ENCODE assay signal across 10 mouse cellular contexts in genomic region chrX:169883536-169884272, GRCm38 (mm10).
DNase-seq lines count a peak whose midpoint lies in the region; ATAC-seq and TF ChIP-seq lines count a peak whose summit lies in the region.
"Had no signal": no experiment of that assay in that cellular context is flagged by ENCODE, and none has a peak within 500 bp of the region (broad histone marks: within the 10 kb centered on the region; RNA-seq: fewer than 3 reads in every experiment).

No protein-coding gene starts in this region.

- peak overlapping the region; percentile 65 for H3K4me3 ChIP-seq in forebrain, embryonic 10.5 days
- H3K4me3 ChIP-seq in forebrain, embryonic 15.5 days: no peak overlapping the region
- no peak overlapping the region for H3K4me3 ChIP-seq in liver, postnatal 0 days (ENCODE audit: low read depth, low read length)
- H3K4me3 ChIP-seq in liver, embryonic 11.5 days (ENCODE audit: low read depth, low read length): no peak overlapping the region
- H3K4me3 ChIP-seq: hindbrain, embryonic 10.5 days; stomach, embryonic 15.5 days had no signal

- H3K27ac ChIP-seq in forebrain, embryonic 10.5 days: peak overlapping the region; percentile 90; the same call in 1 of the 2 replicates
- no peak overlapping the region for H3K27ac ChIP-seq in forebrain, embryonic 15.5 days (replicated peaks)
- H3K27ac ChIP-seq in liver, postnatal 0 days (ENCODE audit: low read depth): no peak overlapping the region
- H3K27ac ChIP-seq in liver, embryonic 11.5 days (ENCODE audit: low read depth, low read length): no peak overlapping the region
- H3K27ac ChIP-seq: hindbrain, embryonic 10.5 days; stomach, embryonic 15.5 days had no signal

- 47% methylated on average over 8 of the region's 8 CpGs for WGBS in forebrain, embryonic 10.5 days
- 31% methylated on average over 8 of the region's 8 CpGs for WGBS in forebrain, embryonic 15.5 days
- WGBS in liver, postnatal 0 days (ENCODE audit: insufficient replicate concordance): 53% methylated on average over 8 of the region's 8 CpGs
- 62% methylated on average over 8 of the region's 8 CpGs for WGBS in liver, embryonic 11.5 days

- H3K9me3 ChIP-seq in forebrain, embryonic 10.5 days: no peaks in the 10 kb centered on the region
- H3K9me3 ChIP-seq in forebrain, embryonic 15.5 days: no peaks in the 10 kb centered on the region
- no peaks in the 10 kb centered on the region for H3K9me3 ChIP-seq in liver, postnatal 0 days (ENCODE audit: low read length)
- no peaks in the 10 kb centered on the region for H3K9me3 ChIP-seq in liver, embryonic 11.5 days (ENCODE audit: control insufficient read depth, low read length)
- H3K9me3 ChIP-seq: hindbrain, embryonic 10.5 days; stomach, embryonic 15.5 days had no signal

- H3K36me3 ChIP-seq in forebrain, embryonic 10.5 days (replicated peaks): peaks cover 7% of the 10 kb centered on the region; the same call in 1 of the 2 replicates
- H3K36me3 ChIP-seq in forebrain, embryonic 15.5 days: no peaks in the 10 kb centered on the region
- H3K36me3 ChIP-seq in liver, postnatal 0 days (replicated peaks; ENCODE audit: insufficient read depth, low read length): no peaks in the 10 kb centered on the region
- no peaks in the 10 kb centered on the region for H3K36me3 ChIP-seq in liver, embryonic 11.5 days (ENCODE audit: control insufficient read depth, insufficient read depth, low read length)
- H3K36me3 ChIP-seq: hindbrain, embryonic 10.5 days; stomach, embryonic 15.5 days had no signal

- H3K4me1 ChIP-seq in forebrain, embryonic 10.5 days: peaks cover 38% of the 10 kb centered on the region
- peaks cover 10% of the 10 kb centered on the region; the same call in 1 of the 2 replicates for H3K4me1 ChIP-seq in forebrain, embryonic 15.5 days
- H3K4me1 ChIP-seq in liver, postnatal 0 days (ENCODE audit: insufficient read depth): no peaks in the 10 kb centered on the region
- H3K4me1 ChIP-seq in liver, embryonic 11.5 days (replicated peaks; ENCODE audit: control insufficient read depth, insufficient read depth, low read length): no peaks in the 10 kb centered on the region
- H3K4me1 ChIP-seq: stomach, embryonic 15.5 days had no signal

- ATAC-seq in forebrain, embryonic 15.5 days (replicated peaks): no peak
- ATAC-seq in liver, postnatal 0 days: no peak
- no peak for ATAC-seq in liver, embryonic 11.5 days (replicated peaks; ENCODE audit: low FRiP score)

- H3K27me3 ChIP-seq in forebrain, embryonic 10.5 days (ENCODE audit: poor library complexity, severe bottlenecking): peaks cover 74% of the 10 kb centered on the region
- no peaks in the 10 kb centered on the region for H3K27me3 ChIP-seq in forebrain, embryonic 15.5 days
- no peaks in the 10 kb centered on the region; the same call in 1 of the 2 replicates for H3K27me3 ChIP-seq in liver, postnatal 0 days (ENCODE audit: insufficient read depth, low read length)
- H3K27me3 ChIP-seq in liver, embryonic 11.5 days (replicated peaks; ENCODE audit: control insufficient read depth, insufficient read depth, low read length): peaks cover 26% of the 10 kb centered on the region
- H3K27me3 ChIP-seq: stomach, embryonic 15.5 days had no signal

- no peak for DNase-seq in forebrain, embryonic 10.5 days (ENCODE audit: extremely low spot score, low spot score)
- no peak for DNase-seq in liver, postnatal 0 days
- DNase-seq in liver, embryonic 11.5 days (ENCODE audit: low spot score): no peak
- peak; percentile 36 for DNase-seq in adipocyte (ENCODE audit: low spot score)
- peak; percentile 11 for DNase-seq in naive thymus-derived CD4-positive, alpha-beta T cell, adult 2 months (ENCODE audit: low read depth)
- DNase-seq in thymus, postnatal 36 days: no peak
- no peak for DNase-seq in heart, postnatal 4 days

- TF ChIP-seq CTCF in liver, postnatal 0 days (IDR thresholded peaks at IDR 0.05; ENCODE audit: low read depth): peak; percentile 47

- H3K4me2 ChIP-seq in forebrain, embryonic 15.5 days (replicated peaks): no peak overlapping the region
- no peak overlapping the region for H3K4me2 ChIP-seq in liver, postnatal 0 days (ENCODE audit: low read depth, low read length)
- H3K4me2 ChIP-seq in liver, embryonic 11.5 days: no peak overlapping the region
- H3K4me2 ChIP-seq: stomach, embryonic 15.5 days had no signal

- TF ChIP-seq EP300 in liver, postnatal 0 days (IDR thresholded peaks at IDR 0.05; ENCODE audit: low read depth): no peak

- H3K9ac ChIP-seq in forebrain, embryonic 15.5 days (replicated peaks): no peak overlapping the region
- H3K9ac ChIP-seq in liver, postnatal 0 days (replicated peaks): no peak overlapping the region
- no peak overlapping the region for H3K9ac ChIP-seq in liver, embryonic 11.5 days (ENCODE audit: low read depth, low read length)
- H3K9ac ChIP-seq: stomach, embryonic 15.5 days had no signal

Comparison
In these comparisons a context has a peak if more than half of its experiments do, and no peak if none do; other contexts are left out.
1. DNase-seq: peak in adipocyte (single experiment) and naive thymus-derived CD4-positive, alpha-beta T cell, adult 2 months (single experiment); none in forebrain, embryonic 10.5 days (single experiment), liver, postnatal 0 days (single experiment), liver, embryonic 11.5 days (single experiment), thymus, postnatal 36 days (0 of 2) and heart, postnatal 4 days (single experiment).